Mouse (Mus musculus): ENCODE results near the gene Gga3. TPM values are rescaled to one million over a fixed set of nuclear protein-coding genes. Genes with fewer than 3 reads are reported as not detected.

The Gga3 gene
- polyA plus RNA-seq, 1 experiment from 2014 or later = 16.8 TPM

GRCm38 (mm10) chr11:115606733-115607132 is 2.9 kb upstream of the Gga3 start:
- H3K4me1 ChIP-seq (ENCODE audit: control insufficient read depth, insufficient read depth, low read length) = peaks cover 22% of the 10 kb centered on the region
- no peaks in the 10 kb centered on the region for H3K27me3 ChIP-seq (replicated peaks; ENCODE audit: control insufficient read depth, insufficient read depth, low read length)
- H3K36me3 ChIP-seq (ENCODE audit: control insufficient read depth, insufficient read depth, low read length) = peaks cover 16% of the 10 kb centered on the region
- no peak overlapping the region for H3K4me2 ChIP-seq (ENCODE audit: low read depth, low read length)
- H3K9ac ChIP-seq (ENCODE audit: low read depth, low read length) = no peak overlapping the region
- no peak for ATAC-seq
- H3K9me3 ChIP-seq (ENCODE audit: control insufficient read depth, low read length) = no peaks in the 10 kb centered on the region
- H3K27ac ChIP-seq (ENCODE audit: low read length) = no peak overlapping the region
- no peak overlapping the region for H3K4me3 ChIP-seq (ENCODE audit: low read length)
- WGBS = 93% methylated on average over 18 of the region's 18 CpGs

GRCm38 (mm10) chr11:115604304-115604696 is 449 bp upstream of the Gga3 start:
- Histone ChIP-seq H3K4me2 (ENCODE audit: low read depth, low read length) (peak overlapping the region; percentile 86), H3K4me1 (ENCODE audit: control insufficient read depth, insufficient read depth, low read length) (peaks cover 18% of the 10 kb centered on the region), H3K9ac (ENCODE audit: low read depth, low read length) (peak overlapping the region; percentile 99), H3K36me3 (ENCODE audit: control insufficient read depth, insufficient read depth, low read length) (peaks cover 16% of the 10 kb centered on the region), H3K4me3 (ENCODE audit: low read length) (peak overlapping the region; percentile 97), H3K27me3 (replicated peaks; ENCODE audit: control insufficient read depth, insufficient read depth, low read length) (no peaks in the 10 kb centered on the region), H3K9me3 (ENCODE audit: control insufficient read depth, low read length) (no peaks in the 10 kb centered on the region), H3K27ac (ENCODE audit: low read length) (peak overlapping the region; percentile 93)
- WGBS = under 1% methylated on average over 26 of the region's 26 CpGs
- peak; percentile 32 for ATAC-seq

DNA sequence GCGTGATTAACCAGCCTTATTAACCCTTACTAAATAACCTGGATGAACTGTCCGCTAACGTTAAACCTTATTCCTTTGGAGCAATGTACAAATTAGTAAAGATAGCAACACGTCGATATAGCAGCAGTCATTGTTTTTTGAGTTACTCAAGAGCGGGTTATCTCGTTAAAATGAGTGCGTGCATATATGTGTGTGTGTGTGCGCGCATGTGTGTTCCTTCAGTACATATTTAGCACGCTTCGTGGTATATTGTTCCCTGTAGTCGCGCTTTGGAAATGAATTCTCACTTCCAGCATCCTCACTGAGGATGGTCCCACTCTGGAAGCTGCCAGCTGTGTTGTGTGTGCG is 749 bp downstream of the Gga3 start:
- Histone ChIP-seq H3K27me3 (replicated peaks; ENCODE audit: control insufficient read depth, insufficient read depth, low read length) (no peaks in the 10 kb centered on the region), H3K27ac (ENCODE audit: low read length) (peak overlapping the region; percentile 93), H3K4me3 (ENCODE audit: low read length) (peak overlapping the region; percentile 97), H3K4me1 (ENCODE audit: control insufficient read depth, insufficient read depth, low read length) (peaks cover 18% of the 10 kb centered on the region), H3K4me2 (ENCODE audit: low read depth, low read length) (peak overlapping the region; percentile 70), H3K9me3 (ENCODE audit: control insufficient read depth, low read length) (no peaks in the 10 kb centered on the region), H3K36me3 (ENCODE audit: control insufficient read depth, insufficient read depth, low read length) (peaks cover 14% of the 10 kb centered on the region), H3K9ac (ENCODE audit: low read depth, low read length) (peak overlapping the region; percentile 99)
- ATAC-seq = no peak
- WGBS = 4% methylated on average over 15 of the region's 15 CpGs

DNA sequence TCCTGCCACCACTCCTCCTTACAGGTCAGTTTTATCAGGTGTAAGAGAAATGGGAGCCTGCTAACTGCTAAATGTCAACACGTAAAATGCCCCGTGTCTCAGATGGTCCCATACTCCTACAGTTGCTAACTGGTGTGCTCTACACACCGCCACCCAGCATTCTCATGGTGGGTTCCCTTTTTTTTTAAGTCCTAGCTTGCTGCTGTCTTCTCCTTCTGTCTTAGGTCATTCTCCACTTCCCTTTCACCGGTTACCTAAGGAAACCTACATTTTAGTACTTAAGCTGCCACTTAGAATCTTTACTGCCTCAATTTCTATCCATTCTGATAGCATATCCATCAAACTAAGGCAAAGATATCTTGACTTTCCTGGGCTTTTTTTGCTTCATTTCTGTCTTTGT is 2.7 kb downstream of the Gga3 start:
- peaks cover 4% of the 10 kb centered on the region for H3K36me3 ChIP-seq (ENCODE audit: control insufficient read depth, insufficient read depth, low read length)
- H3K4me1 ChIP-seq (ENCODE audit: control insufficient read depth, insufficient read depth, low read length) = peaks cover 18% of the 10 kb centered on the region
- 87% methylated on average over 4 of the region's 4 CpGs for WGBS
- no peak overlapping the region for H3K4me2 ChIP-seq (ENCODE audit: low read depth, low read length)
- no peak overlapping the region for H3K27ac ChIP-seq (ENCODE audit: low read length)
- no peaks in the 10 kb centered on the region for H3K27me3 ChIP-seq (replicated peaks; ENCODE audit: control insufficient read depth, insufficient read depth, low read length)
- no peak overlapping the region for H3K9ac ChIP-seq (ENCODE audit: low read depth, low read length)
- no peak for ATAC-seq
- H3K9me3 ChIP-seq (ENCODE audit: control insufficient read depth, low read length) = no peaks in the 10 kb centered on the region
- no peak overlapping the region for H3K4me3 ChIP-seq (ENCODE audit: low read length)

- 94% methylated on average over 15 of the region's 15 CpGs for WGBS
- peaks cover 2% of the 10 kb centered on the region for H3K36me3 ChIP-seq (ENCODE audit: control insufficient read depth, insufficient read depth, low read length)
- H3K4me3 ChIP-seq (ENCODE audit: low read length) = no peak overlapping the region
- no peaks in the 10 kb centered on the region for H3K9me3 ChIP-seq (ENCODE audit: control insufficient read depth, low read length)
- no peak for ATAC-seq
- H3K4me1 ChIP-seq (ENCODE audit: control insufficient read depth, insufficient read depth, low read length) = peaks cover 18% of the 10 kb centered on the region
- H3K27ac ChIP-seq (ENCODE audit: low read length) = no peak overlapping the region
- no peaks in the 10 kb centered on the region for H3K27me3 ChIP-seq (replicated peaks; ENCODE audit: control insufficient read depth, insufficient read depth, low read length)
- H3K4me2 ChIP-seq (ENCODE audit: low read depth, low read length) = no peak overlapping the region
- H3K9ac ChIP-seq (ENCODE audit: low read depth, low read length) = no peak overlapping the region
These were observed 3.1 kb downstream of the Gga3 start for GRCm38 (mm10) chr11:115600743-115601142.

GRCm38 (mm10) chr11:115599722-115600121 is 4.1 kb downstream of the Gga3 start:
- Histone ChIP-seq H3K9ac (ENCODE audit: low read depth, low read length) (no peak overlapping the region), H3K4me3 (ENCODE audit: low read length) (no peak overlapping the region), H3K27ac (ENCODE audit: low read length) (no peak overlapping the region), H3K4me1 (ENCODE audit: control insufficient read depth, insufficient read depth, low read length) (peaks cover 12% of the 10 kb centered on the region), H3K27me3 (replicated peaks; ENCODE audit: control insufficient read depth, insufficient read depth, low read length) (no peaks in the 10 kb centered on the region), H3K4me2 (ENCODE audit: low read depth, low read length) (no peak overlapping the region), H3K36me3 (ENCODE audit: control insufficient read depth, insufficient read depth, low read length) (peaks cover under 1% of the 10 kb centered on the region), H3K9me3 (ENCODE audit: control insufficient read depth, low read length) (no peaks in the 10 kb centered on the region)
- ATAC-seq = no peak
- 91% methylated on average over 7 of the region's 7 CpGs for WGBS

GRCm38 (mm10) chr11:115598309-115598708 is 5.5 kb downstream of the Gga3 start:
- 94% methylated on average over 4 of the region's 4 CpGs for WGBS
- Histone ChIP-seq H3K4me3 (ENCODE audit: low read length) (no peak overlapping the region), H3K9ac (ENCODE audit: low read depth, low read length) (no peak overlapping the region), H3K36me3 (ENCODE audit: control insufficient read depth, insufficient read depth, low read length) (peaks cover 8% of the 10 kb centered on the region), H3K4me1 (ENCODE audit: control insufficient read depth, insufficient read depth, low read length) (peaks cover 10% of the 10 kb centered on the region), H3K4me2 (ENCODE audit: low read depth, low read length) (no peak overlapping the region), H3K27me3 (replicated peaks; ENCODE audit: control insufficient read depth, insufficient read depth, low read length) (no peaks in the 10 kb centered on the region), H3K27ac (ENCODE audit: low read length) (no peak overlapping the region), H3K9me3 (ENCODE audit: control insufficient read depth, low read length) (no peaks in the 10 kb centered on the region)
- no peak for ATAC-seq

GRCm38 (mm10) chr11:115595209-115595608 is 8.6 kb downstream of the Gga3 start:
- H3K4me3 ChIP-seq (ENCODE audit: low read length) = no peak overlapping the region
- H3K4me1 ChIP-seq (ENCODE audit: control insufficient read depth, insufficient read depth, low read length) = no peaks in the 10 kb centered on the region
- H3K27me3 ChIP-seq (replicated peaks; ENCODE audit: control insufficient read depth, insufficient read depth, low read length) = no peaks in the 10 kb centered on the region
- no peak overlapping the region for H3K4me2 ChIP-seq (ENCODE audit: low read depth, low read length)
- 96% methylated on average over 3 of the region's 3 CpGs for WGBS
- H3K36me3 ChIP-seq (ENCODE audit: control insufficient read depth, insufficient read depth, low read length) = peaks cover 21% of the 10 kb centered on the region
- no peak overlapping the region for H3K27ac ChIP-seq (ENCODE audit: low read length)
- H3K9ac ChIP-seq (ENCODE audit: low read depth, low read length) = no peak overlapping the region
- ATAC-seq = no peak
- H3K9me3 ChIP-seq (ENCODE audit: control insufficient read depth, low read length) = no peaks in the 10 kb centered on the region

DNA sequence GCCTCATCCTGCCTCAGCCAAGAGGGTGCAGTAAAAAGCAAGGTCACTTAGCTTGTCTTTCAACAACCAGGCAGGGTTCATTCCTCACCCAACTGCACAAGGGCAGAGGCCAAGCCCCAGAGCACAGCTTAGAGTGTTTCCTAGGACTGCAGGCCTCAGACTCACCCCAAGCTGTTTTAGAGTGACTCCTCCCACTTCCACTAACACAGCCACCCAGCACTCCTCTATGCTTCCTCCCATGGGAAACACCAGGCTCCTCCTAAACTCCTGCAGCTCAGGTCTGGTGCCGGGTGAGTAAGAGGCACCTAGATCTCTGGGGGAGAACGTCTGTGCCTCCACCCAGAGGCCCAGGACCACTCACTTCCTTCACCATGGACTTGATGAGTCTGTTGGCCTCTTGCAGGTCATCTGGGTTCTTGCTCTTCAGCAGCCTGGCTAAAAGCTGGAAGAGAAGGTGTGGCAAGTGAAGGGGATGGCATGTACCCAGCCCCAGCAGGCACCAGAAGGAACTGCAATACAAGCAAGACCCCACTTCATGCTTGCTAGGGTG is 13.2 kb downstream of the Gga3 start:
- Histone ChIP-seq H3K9ac (ENCODE audit: low read depth, low read length) (no peak overlapping the region), H3K36me3 (ENCODE audit: control insufficient read depth, insufficient read depth, low read length) (peaks cover 45% of the 10 kb centered on the region), H3K4me1 (ENCODE audit: control insufficient read depth, insufficient read depth, low read length) (no peaks in the 10 kb centered on the region), H3K4me3 (ENCODE audit: low read length) (no peak overlapping the region), H3K27ac (ENCODE audit: low read length) (no peak overlapping the region), H3K9me3 (ENCODE audit: control insufficient read depth, low read length) (no peaks in the 10 kb centered on the region), H3K4me2 (ENCODE audit: low read depth, low read length) (no peak overlapping the region), H3K27me3 (replicated peaks; ENCODE audit: control insufficient read depth, insufficient read depth, low read length) (no peaks in the 10 kb centered on the region)
- no peak for ATAC-seq
- WGBS = 83% methylated on average over 2 of the region's 2 CpGs

- Histone ChIP-seq H3K9me3 (ENCODE audit: control insufficient read depth, low read length) (no peaks in the 10 kb centered on the region), H3K4me2 (ENCODE audit: low read depth, low read length) (no peak overlapping the region), H3K4me1 (ENCODE audit: control insufficient read depth, insufficient read depth, low read length) (no peaks in the 10 kb centered on the region), H3K36me3 (ENCODE audit: control insufficient read depth, insufficient read depth, low read length) (peaks cover 50% of the 10 kb centered on the region), H3K9ac (ENCODE audit: low read depth, low read length) (no peak overlapping the region), H3K27me3 (replicated peaks; ENCODE audit: control insufficient read depth, insufficient read depth, low read length) (no peaks in the 10 kb centered on the region), H3K27ac (ENCODE audit: low read length) (no peak overlapping the region), H3K4me3 (ENCODE audit: low read length) (no peak overlapping the region)
- ATAC-seq = no peak
- 85% methylated on average over 9 of the region's 9 CpGs for WGBS
These were observed 15.9 kb downstream of the Gga3 start for GRCm38 (mm10) chr11:115587984-115588383.

Data from intestine, embryonic 16.5 days (tissue).